Mouse (Mus musculus) heart, adult 2 months (tissue): ENCODE results near the gene Camta1.

Source experiments
- CTCF ChIP-seq: fragments of 200-600 bp; IDR thresholded peaks from 2 replicates; pipeline ENCODE4 v1.8.1; 2022; ENCODE audit warnings: antibody characterized with exemption, mild to moderate bottlenecking, moderate library complexity
- EP300 ChIP-seq: fragments of 200-500 bp; IDR thresholded peaks from 2 replicates; pipeline ENCODE4 v1.6.1; 2011; ENCODE audit warnings: low read depth, low read length, control low read depth; ENCODE audit not compliant: insufficient read depth

DNA sequence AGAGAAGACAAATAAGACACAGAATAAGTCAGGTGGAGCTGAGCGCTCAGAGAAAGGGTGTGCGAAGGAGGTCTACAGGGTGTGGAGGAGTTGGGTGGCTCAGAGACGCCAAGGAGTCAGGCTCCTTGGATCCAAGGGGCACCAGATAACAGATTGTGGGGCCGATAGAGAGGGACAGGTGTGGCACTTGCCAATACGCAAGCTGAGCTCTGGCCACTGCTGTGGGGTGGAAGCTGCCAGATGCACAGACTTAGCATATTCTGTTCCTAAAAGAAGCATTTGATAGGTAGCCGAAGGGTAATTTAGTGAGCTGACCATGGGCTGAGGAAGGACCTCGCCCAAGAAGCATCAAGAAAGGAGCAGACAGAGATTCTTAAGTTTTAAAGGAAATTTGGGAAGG is 177.1 kb downstream of the Camta1 start:
- TF ChIP-seq CTCF (no peak), EP300 (no peak)
